Mouse (Mus musculus) T-helper 17 cell (primary cell): Measurements from ENCODE around the gene Gsn.

ENCODE experiments used
- in situ Hi-C, 2 experiments: fragments of 300-600 bp; cut with MboI, MseI; formaldehyde crosslinking; loops; 1 replicate in 1 of 2; 2 replicates in 1 of 2; pipeline ENCODE4 v1.15.1; 2025; ENCODE audit warnings: high pct_unique_total_duplicates in 2 of 2

Gsn gene

DNA sequence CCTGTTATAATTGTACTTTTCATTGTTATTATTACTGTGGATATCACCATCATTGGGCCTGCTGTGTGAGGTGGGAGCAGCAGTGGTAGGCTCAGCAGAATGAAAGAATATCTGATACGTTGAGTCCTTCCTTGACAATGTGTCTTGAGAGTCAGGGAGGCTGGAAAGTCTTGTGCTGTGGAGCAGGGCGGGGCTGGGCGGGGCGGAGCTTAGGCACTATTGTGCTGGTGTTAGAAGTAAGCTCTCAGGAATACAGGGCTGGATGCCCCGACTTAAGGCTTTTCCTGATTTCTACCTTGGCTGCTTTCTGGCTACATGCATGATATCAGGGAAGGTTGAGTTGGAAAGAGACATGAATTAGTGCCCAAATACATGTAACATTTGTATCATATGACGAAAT lies 3.4 kb upstream of the Gsn start:
- in situ Hi-C loops, result no loop called here

DNA sequence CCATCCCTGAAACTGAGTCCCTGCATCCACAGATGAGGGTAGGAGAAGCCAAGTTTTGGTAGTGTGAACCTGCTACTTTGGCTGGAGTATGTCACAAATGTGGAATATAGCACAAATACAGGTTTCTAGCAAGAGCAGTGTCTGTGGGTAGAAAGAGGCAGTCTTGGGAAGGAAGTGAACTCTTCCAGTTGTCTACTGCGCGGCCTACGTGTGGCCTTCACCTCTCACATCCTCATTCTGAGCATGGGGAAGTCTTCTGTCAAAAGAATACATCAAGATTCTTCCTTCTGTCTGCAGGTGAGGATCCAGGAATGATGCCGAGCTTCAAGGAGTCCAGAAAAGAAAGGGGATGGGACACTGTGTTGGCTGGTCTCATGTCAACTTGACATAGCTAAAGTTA lies 2.4 kb upstream of the Gsn start:
- in situ Hi-C loops, result no loop called here

DNA sequence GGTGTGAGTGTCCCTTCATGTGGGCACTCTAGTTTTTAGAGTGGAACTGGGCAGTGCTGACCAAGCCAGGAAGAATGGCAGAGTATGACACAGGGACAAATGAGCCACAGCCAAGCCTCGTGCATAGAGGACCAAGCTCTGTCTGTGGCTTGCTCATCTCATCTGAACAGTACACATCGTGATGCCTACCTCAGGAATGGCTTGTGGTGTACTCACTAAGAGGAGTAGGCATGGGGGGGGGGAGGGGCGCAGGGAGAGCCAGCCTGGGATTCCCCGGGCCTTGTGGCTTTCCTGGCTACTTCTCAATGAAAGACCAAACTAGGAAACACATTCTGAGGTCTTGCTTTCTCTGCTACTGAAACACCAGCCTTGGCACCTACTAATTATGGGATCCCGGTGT lies 1.2 kb upstream of the Gsn start:
- in situ Hi-C loops, result no loop called here

DNA sequence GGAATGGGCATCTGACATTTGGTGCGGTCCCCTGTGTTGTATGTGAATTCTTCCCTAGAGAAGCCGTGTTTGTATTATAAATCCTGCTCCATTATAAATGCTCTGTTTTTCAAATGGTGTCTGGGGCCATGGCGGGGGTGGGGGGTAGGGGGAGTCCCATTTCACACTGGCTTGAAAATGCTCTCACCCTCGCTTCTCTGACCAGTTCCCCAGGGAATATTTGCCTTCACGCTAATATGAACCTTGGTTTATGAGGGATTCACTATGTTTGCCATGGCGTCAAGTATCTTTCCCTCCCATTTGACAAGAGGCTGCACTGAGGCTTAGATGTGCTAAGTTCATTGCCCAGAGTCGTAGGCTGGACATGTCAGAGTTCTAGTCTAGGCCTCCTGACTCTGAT lies 718 bp upstream of the Gsn start:
- in situ Hi-C loops, result no loop called here

DNA sequence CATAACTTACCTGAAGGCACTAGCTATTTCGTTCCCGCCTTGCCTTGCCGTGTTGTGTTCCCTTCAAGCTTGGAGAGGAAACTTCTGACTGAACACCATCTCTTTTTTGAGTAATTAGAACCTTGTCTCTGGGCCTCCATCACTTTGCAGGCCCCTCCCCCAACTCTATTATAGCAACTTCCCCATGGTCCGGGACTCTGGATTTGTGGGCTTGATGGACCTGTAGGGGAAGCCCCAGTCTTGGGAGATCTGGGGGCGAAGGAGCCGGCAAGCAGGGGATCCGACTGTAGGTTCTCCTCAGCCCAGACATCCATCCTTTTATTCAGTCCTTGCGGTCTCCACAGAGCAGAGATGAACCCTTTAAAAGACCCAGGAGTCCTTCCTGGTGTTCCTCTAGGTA lies 752 bp downstream of the Gsn start:
- in situ Hi-C loops, result no loop called here

DNA sequence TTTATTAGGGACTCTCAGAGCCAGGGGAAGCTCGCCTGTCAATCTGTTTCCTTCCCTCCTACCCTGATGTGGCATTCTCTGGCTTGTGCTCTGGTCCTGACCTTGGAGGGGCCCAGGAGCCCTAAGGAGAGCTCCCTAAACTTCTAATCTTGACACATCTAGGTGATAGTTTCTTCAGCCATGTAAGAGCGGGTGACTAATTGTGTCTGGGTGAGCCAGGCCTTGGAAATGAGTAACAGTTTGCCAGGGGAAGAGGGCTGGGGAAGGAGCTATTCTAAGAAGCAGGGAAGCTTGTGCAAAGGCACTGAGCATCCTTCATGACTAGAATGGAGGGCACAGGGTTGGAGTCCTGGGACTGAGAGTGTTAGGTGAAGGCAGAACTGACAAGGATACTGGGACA lies 1.7 kb downstream of the Gsn start:
- in situ Hi-C loops, result no loop called here

DNA sequence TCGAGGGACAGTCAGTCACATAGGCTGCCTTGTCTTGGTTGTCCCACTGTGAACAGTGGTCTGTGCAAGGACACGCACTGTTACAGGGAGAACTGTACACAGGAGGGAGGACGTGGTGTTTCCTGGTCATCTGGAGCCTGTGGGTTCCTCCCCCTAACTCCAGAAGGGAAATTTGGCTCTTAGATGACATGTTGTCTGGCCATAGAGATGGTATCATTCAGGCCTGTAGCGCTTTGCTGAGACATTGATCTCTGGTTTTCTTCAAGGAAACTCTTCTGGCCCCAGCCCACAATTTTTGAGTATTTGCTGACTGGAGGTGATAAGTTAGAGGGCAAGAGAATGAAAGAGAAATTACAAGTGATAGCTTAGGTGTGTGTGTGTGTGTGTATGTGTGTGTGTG lies 2.4 kb downstream of the Gsn start:
- in situ Hi-C loops, result no loop called here

DNA sequence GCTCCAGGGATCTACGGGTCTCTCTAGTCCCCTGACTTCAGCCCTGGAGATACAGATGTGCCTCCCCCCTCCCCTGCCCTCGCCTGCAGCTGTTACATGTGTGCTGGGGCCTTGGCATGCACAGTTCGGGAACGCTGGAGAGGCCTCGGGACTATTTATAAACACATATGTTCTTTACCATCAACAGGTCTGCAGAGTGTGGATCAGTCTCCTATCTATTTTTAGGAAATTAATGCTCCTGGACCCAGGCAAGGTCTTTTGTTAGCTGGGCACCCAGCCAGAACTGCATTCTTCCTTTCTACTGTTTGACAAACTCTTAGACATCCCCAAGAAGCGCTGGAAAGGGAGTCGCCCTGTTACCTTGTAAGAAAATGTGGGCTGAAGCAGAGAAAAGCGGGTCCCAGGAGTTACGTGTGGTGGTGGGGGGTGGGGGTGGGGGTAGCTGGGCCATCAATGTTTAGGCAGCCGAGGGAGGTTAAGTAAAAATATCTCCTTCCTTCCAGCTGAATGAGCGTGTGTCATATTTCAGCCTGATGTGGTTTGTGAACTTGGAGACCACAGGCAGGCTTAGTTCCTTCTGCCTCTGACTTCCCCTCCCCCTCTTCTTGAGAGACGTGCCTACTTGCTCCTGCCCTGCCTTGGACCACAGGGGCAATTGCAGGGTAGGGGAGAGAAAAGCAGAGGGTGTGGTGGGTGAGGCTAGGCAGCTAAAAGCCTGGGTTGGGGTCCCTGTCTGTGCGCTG lies 3.3 kb downstream of the Gsn start:
- in situ Hi-C loops, result loop anchor here in 1 of 2 experiments (5.0 kb wide), 1 partner anchor 47 kb away; no protein-coding TSS in a partner anchor

DNA sequence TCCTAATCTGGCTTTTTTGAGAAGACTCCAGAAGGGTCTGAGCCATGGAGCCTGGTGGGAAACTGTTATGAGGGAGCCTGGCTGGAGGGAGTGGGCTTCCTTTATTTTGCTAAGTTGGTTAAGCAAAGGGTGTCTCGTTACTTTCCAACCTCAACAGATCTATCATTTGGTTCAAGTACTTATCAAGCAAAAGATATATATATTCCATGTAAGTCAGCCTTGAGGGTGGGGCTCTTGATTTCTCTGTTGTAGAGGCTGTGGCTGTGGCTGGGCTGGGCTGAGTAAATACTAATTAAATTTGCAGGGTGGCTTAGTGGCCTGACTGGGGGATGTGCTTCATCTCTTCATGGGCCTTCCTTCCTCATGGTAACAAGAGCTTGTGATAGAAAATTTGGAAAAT lies 4.1 kb downstream of the Gsn start:
- in situ Hi-C loops, result loop anchor here in 1 of 2 experiments (5.0 kb wide), 1 partner anchor 48 kb away; no protein-coding TSS in a partner anchor

DNA sequence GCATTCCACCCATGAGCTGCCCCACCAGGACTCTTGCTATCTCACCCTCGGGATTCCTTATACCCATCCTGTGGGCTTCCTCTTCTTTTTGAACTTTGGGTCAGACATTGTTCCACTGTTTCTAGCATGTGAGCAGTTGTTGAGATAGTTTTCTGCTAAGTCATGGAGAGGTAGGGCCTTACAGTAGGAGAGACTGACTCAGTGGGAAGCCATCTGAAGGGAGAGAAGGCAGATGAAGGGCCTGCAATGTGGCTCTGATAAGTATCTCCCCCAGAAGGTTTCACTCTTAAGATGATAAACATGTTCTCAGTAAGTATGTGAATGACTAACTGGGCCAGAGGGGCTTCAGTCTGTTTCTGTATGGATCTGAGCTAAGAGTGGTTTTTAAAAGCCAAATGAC lies 7.9 kb downstream of the Gsn start:
- in situ Hi-C loops, result loop anchor here in 1 of 2 experiments (5.0 kb wide), 1 partner anchor 52 kb away; no protein-coding TSS in a partner anchor

DNA sequence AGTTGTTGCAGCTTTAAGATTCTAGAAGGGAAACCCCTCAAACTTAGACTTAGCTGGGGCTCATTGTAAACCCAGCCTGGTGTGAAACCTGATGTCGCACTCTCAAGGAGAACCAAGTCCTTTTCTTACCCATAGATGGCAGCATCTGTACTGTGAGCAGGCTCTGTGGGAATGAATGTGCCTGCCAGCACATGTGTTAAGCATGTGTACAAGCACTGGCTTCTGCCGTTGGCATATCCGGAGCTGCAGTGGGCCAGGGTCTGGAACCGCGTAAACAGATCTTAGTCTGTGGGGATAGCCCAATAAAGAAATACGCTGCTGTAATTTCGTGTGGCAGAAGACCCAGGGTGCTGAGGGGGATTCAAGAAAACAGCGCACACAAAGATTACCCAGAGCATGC lies 9.1 kb downstream of the Gsn start:
- in situ Hi-C loops, result loop anchor here in 1 of 2 experiments (5.0 kb wide), 1 partner anchor 53 kb away; no protein-coding TSS in a partner anchor

DNA sequence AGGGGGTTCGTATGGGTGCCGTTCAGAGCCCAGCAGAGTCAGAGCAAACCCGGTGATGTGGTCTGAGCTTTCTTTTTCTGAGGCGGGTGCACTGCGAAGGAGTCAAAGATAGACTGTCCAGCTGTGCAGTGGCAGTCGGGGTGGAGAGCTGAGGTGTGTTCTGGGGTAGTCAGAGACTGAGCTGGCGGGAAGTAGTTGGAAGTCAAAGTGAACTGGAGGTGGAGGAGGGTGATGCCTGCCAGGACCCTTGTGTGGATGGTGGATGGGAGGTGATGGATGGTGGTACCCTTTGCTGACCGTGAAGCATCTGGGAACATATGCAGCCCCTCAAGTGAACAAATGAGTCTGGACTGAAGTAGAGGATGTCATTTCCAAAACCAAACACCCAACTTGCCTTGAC lies 9.6 kb downstream of the Gsn start:
- in situ Hi-C loops, result loop anchor here in 1 of 2 experiments (5.0 kb wide), 1 partner anchor 53 kb away; no protein-coding TSS in a partner anchor

DNA sequence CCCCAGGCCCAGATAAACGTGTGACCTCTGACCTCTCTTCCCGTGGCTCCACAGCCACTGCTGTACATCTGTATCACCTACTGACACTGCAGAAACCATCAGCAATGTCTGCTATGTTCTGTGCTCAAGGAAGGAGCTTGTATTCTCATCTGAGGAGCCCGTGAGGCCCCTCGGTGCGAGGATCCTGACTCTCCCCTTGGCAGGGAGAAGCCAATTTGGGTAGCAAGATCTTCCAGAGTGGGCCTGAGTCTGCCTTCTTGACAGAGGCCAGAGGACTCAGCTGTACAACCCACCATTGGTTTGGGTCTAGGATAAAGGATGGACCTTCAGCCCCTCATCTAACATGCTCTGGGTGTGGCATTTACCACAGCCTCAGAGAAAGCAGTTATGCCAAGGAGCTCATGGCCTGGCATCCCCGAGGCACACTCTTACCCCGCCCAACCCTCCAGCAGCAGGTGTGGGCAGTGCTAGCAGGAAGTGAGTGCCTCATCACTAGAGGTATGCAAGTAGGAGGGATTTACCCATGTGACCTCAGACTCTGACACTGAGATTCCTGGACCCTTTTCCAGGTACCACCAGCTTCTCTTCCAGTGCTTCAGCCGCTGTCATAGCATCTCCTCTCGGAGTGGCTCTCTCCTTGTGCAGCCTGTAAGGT lies 10.2 kb downstream of the Gsn start:
- in situ Hi-C loops, result loop anchor here in 1 of 2 experiments (5.0 kb wide), 1 partner anchor 54 kb away; no protein-coding TSS in a partner anchor

DNA sequence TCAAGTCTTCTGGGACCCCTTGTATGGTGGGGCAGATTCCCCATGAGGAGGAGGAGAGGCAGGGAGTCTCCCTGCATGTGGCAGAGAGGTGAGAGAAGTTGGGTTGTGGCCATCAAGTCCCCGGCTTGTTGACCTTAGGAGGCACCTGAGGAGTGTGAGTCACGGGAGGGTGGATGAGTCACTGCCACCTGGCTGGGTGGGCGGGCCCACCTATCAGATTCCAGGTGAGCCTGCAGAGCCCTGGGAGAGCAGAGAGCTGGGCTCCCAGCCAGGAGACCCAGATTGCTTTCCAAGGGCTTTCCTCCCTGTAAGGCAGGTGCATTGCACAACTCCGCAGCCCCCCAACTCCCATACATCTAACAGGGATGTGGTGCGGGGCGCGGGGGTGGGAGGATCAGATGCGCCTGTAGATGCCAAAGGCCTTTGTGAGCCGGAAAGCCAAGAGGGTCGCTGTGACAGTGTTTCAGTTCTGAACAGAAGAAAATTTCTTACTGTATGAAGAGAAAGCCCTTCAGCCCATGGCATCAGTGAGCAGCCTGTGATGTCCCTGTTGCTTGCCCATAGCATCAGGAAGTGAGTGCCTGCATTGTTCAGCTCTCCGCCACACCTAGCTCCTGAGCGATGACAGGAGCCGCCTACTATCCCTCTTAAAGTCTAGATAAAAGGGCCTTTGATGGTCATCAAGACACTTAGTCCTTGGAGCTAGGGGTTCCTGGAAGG lies 11.1 kb downstream of the Gsn start:
- in situ Hi-C loops, result loop anchor here in 1 of 2 experiments (5.0 kb wide), 1 partner anchor 55 kb away; no protein-coding TSS in a partner anchor

DNA sequence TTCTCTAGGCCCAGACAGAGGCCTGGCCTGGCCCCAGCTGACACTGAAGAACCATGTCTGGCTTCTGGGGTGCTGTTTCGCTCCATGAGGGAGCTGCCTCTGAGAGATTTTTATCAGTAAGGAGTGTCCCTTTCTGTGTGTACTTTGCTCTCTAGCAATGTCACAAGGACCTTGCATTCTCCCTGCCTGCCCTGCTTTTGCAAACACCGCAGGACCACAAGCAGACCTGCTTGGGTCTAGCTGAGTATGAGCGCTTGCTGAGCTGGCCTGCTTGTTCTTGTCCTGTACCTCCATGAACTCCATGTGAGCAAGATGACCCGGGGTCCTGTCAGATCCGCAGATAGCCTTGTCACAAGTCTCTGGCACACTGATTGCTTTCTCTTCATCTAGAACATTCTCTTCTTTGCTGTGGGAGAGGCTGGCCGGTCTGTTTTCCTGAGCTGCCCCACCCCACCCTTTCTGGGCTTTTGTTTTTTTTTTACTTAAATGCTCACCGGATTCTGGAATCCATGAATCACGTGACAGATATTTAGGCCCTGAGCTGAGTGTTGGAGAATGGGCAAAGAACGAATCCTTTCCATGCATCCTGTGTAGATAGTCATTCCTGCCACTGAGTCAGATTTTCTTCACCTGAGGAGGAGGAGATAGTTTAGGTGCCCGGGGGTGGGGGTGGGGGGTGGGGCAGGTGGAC lies 11.8 kb downstream of the Gsn start:
- in situ Hi-C loops, result loop anchor here in 1 of 2 experiments (5.0 kb wide), 1 partner anchor 56 kb away; no protein-coding TSS in a partner anchor

DNA sequence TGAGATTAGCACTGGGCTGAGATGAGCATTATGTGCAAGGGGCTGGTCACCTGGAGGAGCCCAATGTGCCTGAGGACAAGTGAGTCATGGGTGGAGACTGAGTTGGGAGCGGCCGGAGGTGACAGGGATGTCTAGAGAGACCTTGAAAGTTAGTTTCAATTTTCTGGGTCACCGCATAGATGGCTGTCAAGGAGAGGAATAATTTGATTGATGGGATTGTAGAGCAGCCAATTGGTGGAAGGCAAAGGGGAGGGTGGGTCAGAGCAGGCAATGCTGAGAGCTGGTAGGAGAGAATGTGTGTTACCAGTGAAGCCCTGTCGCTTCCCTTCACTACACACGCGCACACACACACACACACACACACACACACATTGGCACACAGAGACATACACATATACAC lies 13.0 kb downstream of the Gsn start:
- in situ Hi-C loops, result loop anchor here in 1 of 2 experiments (5.0 kb wide), 1 partner anchor 57 kb away; no protein-coding TSS in a partner anchor

DNA sequence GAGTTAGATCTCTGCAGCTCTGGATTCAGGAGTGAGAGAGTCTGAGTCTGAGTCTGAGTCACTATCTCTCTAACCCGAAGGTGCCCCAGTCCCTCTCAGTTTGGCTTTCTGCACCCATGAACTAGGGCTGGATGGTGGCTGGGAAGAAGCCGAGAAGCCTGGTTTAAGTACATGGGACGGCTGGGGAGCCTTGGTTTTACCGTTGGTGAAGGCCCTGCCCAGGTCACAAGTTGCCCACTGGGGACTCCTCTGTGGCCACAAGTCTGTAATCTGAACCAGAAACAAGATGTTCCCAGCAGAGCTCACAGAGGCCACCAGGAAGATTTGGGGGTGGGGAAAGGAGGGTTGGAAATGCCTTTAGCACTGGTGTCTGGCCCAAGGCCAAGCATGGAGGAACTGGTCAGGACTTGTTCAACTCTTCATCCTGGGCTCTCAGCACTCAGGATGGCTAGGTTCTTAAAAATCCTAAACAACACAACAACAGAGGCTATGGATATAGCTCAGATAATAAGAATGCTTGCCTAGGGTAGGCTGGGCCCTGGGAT lies 13.6 kb downstream of the Gsn start:
- in situ Hi-C loops, result loop anchor here in 1 of 2 experiments (5.0 kb wide), 1 partner anchor 57 kb away; no protein-coding TSS in a partner anchor

DNA sequence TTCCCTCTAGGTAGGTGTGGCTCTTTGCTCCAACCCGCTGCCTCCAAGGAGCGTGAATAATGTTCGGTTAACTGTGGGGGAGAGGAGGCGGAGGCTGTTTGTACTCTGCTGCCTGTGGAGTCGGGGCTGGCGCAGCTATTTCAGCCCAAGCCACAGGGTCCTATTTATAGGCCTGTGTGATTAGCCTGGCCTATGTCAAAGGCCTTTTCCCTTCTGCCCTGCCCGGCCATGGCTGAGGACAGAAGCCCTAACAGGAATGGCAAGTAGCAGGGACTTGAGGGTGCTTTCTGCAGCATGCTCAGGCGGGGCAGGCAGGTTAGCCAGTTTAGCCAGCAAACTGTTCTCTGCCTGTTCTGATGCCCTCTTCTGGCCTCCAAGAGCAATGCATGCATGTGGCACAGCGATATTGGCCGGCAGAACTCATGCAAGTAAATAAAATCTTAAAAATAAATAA lies 14.4 kb downstream of the Gsn start:
- in situ Hi-C loops, result no loop called here

DNA sequence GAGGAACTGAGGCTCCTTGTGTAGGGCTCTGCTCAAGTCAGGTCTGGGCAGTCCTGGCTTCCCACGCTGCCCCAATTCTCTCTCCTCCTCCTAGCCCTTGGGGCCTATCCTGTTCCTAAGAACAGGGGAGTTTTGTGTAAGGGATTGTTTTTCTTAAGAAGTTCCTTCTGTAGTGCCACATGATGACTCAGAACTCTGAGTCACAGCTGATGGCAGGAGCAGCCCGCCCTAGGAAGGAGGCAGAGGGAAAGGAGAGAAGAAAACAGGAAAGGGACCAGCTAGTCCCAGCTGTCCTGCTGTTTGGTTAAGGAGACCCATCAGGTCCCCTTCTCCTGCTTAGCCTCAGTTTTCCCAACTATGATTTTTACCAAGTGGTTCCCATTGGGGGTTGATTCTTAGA lies 15.6 kb downstream of the Gsn start:
- in situ Hi-C loops, result no loop called here

DNA sequence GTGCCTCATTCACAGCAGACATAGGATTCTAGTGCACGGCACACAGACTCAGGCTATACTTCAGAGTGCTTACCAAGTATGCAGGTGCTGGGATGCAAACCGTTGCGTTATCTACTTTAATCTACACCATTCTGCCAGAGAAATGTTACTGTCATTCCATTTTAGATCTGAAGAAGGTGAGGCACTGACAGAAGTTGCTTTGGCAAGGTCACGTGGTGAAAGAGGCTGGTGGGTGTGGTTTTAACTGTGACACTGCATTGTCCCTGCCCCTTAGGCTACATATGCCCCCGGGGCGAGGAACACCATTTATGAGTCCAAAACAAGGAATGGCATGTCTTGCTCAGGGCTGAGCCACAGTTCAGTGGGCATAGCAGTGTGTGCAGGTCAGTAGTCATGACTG lies 16.7 kb downstream of the Gsn start:
- in situ Hi-C loops, result no loop called here

DNA sequence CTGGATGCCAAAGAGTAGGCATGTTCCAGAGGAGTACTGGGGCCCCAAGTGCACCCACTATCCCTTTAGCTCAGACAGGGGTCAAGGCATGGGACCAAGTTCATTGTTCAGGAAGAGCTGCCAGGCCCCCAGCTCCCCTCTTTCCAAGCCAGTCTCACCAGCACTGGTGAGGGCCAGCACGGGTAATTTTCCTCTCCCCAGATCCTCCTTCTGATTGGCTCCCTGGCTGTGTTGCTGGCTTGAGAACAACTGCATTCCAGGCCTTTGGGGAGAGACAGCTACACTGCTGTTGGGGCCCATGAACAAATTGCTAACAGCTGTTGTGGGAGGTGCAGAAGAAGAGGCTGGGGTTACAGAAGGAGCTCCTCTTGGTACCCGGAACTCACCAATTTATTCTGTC lies 17.4 kb downstream of the Gsn start:
- in situ Hi-C loops, result no loop called here
